Mouse (Mus musculus) intestine, embryonic 15.5 days (tissue): ENCODE results near the gene Gp1bb. TPM values are rescaled to one million over a fixed set of nuclear protein-coding genes. Genes with fewer than 3 reads are reported as not detected.

Experiments
- ATAC-seq: fragments of 200-750 bp; cut with Nextera tagmentation; 2 replicates; pipeline ENCODE4 v1.8.0; 2017; ENCODE audit warnings: moderate TSS enrichment, moderate library complexity
- H3K27ac ChIP-seq: fragments of 300-500 bp; sonication (generic); 2 replicates; pipeline ENCODE4 v1.5.1; 2015; ENCODE audit warnings: mild to moderate bottlenecking, inconsistent platforms
- H3K27me3 ChIP-seq: fragments of 300-500 bp; sonication (generic); replicated peaks from 2 replicates; pipeline ENCODE4 v1.6.1; 2015; ENCODE audit warnings: inconsistent platforms
- H3K36me3 ChIP-seq: fragments of 300-500 bp; sonication (generic); 2 replicates; pipeline ENCODE4 v1.6.1; 2015; ENCODE audit warnings: inconsistent platforms
- H3K4me1 ChIP-seq: fragments of 300-500 bp; sonication (generic); replicated peaks from 2 replicates; pipeline ENCODE4 v1.6.1; 2015; ENCODE audit warnings: inconsistent platforms
- H3K4me2 ChIP-seq: fragments of 300-500 bp; sonication (generic); replicated peaks from 2 replicates; pipeline ENCODE4 v1.6.1; 2015; ENCODE audit warnings: mild to moderate bottlenecking, inconsistent platforms
- H3K4me3 ChIP-seq: fragments of 300-500 bp; sonication (generic); replicated peaks from 2 replicates; pipeline ENCODE4 v1.5.1; 2015; ENCODE audit warnings: inconsistent platforms
- H3K9ac ChIP-seq: fragments of 300-500 bp; sonication (generic); 2 replicates; pipeline ENCODE4 v1.6.1; 2015; ENCODE audit warnings: inconsistent platforms
- H3K9me3 ChIP-seq: fragments of 300-500 bp; sonication (generic); 2 replicates; pipeline ENCODE4 v1.6.1; 2016; ENCODE audit warnings: inconsistent platforms
- WGBS: fragments of 180-500 bp; shearing (Covaris S2); methylation state at CpG from one replicate; pipeline ENCODE4 v1.1.7; 2015; 5-methylcytosine and 5-hydroxymethylcytosine counted together
- polyA plus RNA-seq: library from polyadenylated mRNA; unstranded; fragments of >200 nt; fragmentation: Nextera tagmentation; extraction: Ambion mirVana; gene quantifications from 2 replicates; pipeline ENCODE4 v1.2.1, GENCODE M21; 2015

The Gp1bb gene
- polyA plus RNA-seq, 1 experiment from 2014 or later = 2.5 TPM

GRCm38 (mm10) chr16:18589804-18590790, 32.1 kb downstream of the Gp1bb start, which contains the start of gene Tbx1:
Gene Tbx1 (minus strand): TSS chr16:18590671.
- 0 out of 2 replicates have a peak within 1 kb of the TSS, but pooled peaks have one; percentile 11 for H3K9ac ChIP-seq
- peak within 1 kb of the TSS; percentile 77 for H3K4me2 ChIP-seq
- H3K4me3 ChIP-seq = peak within 1 kb of the TSS; percentile 33
- no peaks in the 10 kb centered on the region for H3K9me3 ChIP-seq
- 4% methylated on average over 48 of the region's 48 CpGs for WGBS
- no peak within 1 kb of the TSS for H3K27ac ChIP-seq
- ATAC-seq = peak; percentile 22; the same call in 1 of the 2 replicates
- no peaks in the 10 kb centered on the region for H3K36me3 ChIP-seq
- peaks cover 47% of the 10 kb centered on the region for H3K4me1 ChIP-seq
- H3K27me3 ChIP-seq = peaks cover 82% of the 10 kb centered on the region

- 41% methylated on average over 9 of the region's 9 CpGs for WGBS
- no peak for ATAC-seq
- no peak overlapping the region for H3K27ac ChIP-seq
- peaks cover 91% of the 10 kb centered on the region for H3K27me3 ChIP-seq
- no peak overlapping the region for H3K4me3 ChIP-seq
- no peak overlapping the region for H3K4me2 ChIP-seq
- H3K9me3 ChIP-seq = no peaks in the 10 kb centered on the region
- no peaks in the 10 kb centered on the region for H3K36me3 ChIP-seq
- no peak overlapping the region for H3K9ac ChIP-seq
- peaks cover 47% of the 10 kb centered on the region for H3K4me1 ChIP-seq
Measured at GRCm38 (mm10) chr16:18589080-18589621, 33.1 kb downstream of the Gp1bb start.

GRCm38 (mm10) chr16:18588738-18589055, 33.5 kb downstream of the Gp1bb start:
- peaks cover 47% of the 10 kb centered on the region for H3K4me1 ChIP-seq
- no peaks in the 10 kb centered on the region for H3K36me3 ChIP-seq
- peaks cover 94% of the 10 kb centered on the region for H3K27me3 ChIP-seq
- 0 out of 2 replicates have a peak overlapping the region, but pooled peaks have one; percentile 50 for H3K4me2 ChIP-seq
- no peaks in the 10 kb centered on the region for H3K9me3 ChIP-seq
- H3K9ac ChIP-seq = no peak overlapping the region
- ATAC-seq = no peak
- H3K4me3 ChIP-seq = peak overlapping the region; percentile 22; the same call in 1 of the 2 replicates
- no peak overlapping the region for H3K27ac ChIP-seq
- 11% methylated on average over 31 of the region's 31 CpGs for WGBS

- H3K4me1 ChIP-seq = peaks cover 47% of the 10 kb centered on the region
- H3K36me3 ChIP-seq = no peaks in the 10 kb centered on the region
- WGBS = 2% methylated on average over 57 of the region's 57 CpGs
- ATAC-seq = 0 out of 2 replicates have a peak, but pooled peaks have one; percentile 9
- peak overlapping the region; percentile 50 for H3K4me2 ChIP-seq
- no peaks in the 10 kb centered on the region for H3K9me3 ChIP-seq
- H3K9ac ChIP-seq = no peak overlapping the region
- H3K27me3 ChIP-seq = peaks cover 94% of the 10 kb centered on the region
- peak overlapping the region; percentile 22 for H3K4me3 ChIP-seq
- H3K27ac ChIP-seq = no peak overlapping the region
Measured at GRCm38 (mm10) chr16:18587847-18588737, 34.1 kb downstream of the Gp1bb start.

GRCm38 (mm10) chr16:18586906-18587546, 35.2 kb downstream of the Gp1bb start:
- H3K9ac ChIP-seq = no peak overlapping the region
- no peak for ATAC-seq
- H3K36me3 ChIP-seq = no peaks in the 10 kb centered on the region
- H3K4me1 ChIP-seq = peaks cover 54% of the 10 kb centered on the region
- peak overlapping the region; percentile 37 for H3K4me3 ChIP-seq
- H3K27ac ChIP-seq = no peak overlapping the region
- H3K27me3 ChIP-seq = peaks cover 98% of the 10 kb centered on the region
- peak overlapping the region; percentile 79 for H3K4me2 ChIP-seq
- no peaks in the 10 kb centered on the region for H3K9me3 ChIP-seq
- 1% methylated on average over 40 of the region's 62 CpGs for WGBS

- Histone ChIP-seq H3K4me1 (peaks cover 54% of the 10 kb centered on the region), H3K36me3 (no peaks in the 10 kb centered on the region), H3K27me3 (peaks cover 98% of the 10 kb centered on the region), H3K4me2 (peak overlapping the region; percentile 79), H3K4me3 (peak overlapping the region; percentile 37), H3K9me3 (no peaks in the 10 kb centered on the region), H3K27ac (no peak overlapping the region), H3K9ac (no peak overlapping the region)
- WGBS = 4% methylated on average over 76 of the region's 83 CpGs
- ATAC-seq = no peak
Measured at GRCm38 (mm10) chr16:18586076-18586905, 35.9 kb downstream of the Gp1bb start.

GRCm38 (mm10) chr16:18585676-18586075, 36.5 kb downstream of the Gp1bb start:
- no peak overlapping the region for H3K4me3 ChIP-seq
- H3K9me3 ChIP-seq = no peaks in the 10 kb centered on the region
- H3K4me1 ChIP-seq = peaks cover 51% of the 10 kb centered on the region
- peak overlapping the region; percentile 79; the same call in 1 of the 2 replicates for H3K4me2 ChIP-seq
- 32% methylated on average over 10 of the region's 10 CpGs for WGBS
- no peak for ATAC-seq
- H3K9ac ChIP-seq = no peak overlapping the region
- no peak overlapping the region for H3K27ac ChIP-seq
- H3K27me3 ChIP-seq = peaks cover 98% of the 10 kb centered on the region
- H3K36me3 ChIP-seq = no peaks in the 10 kb centered on the region

- ATAC-seq = no peak
- no peak overlapping the region for H3K27ac ChIP-seq
Measured at GRCm38 (mm10) chr16:18584901-18585510, 37.2 kb downstream of the Gp1bb start.

GRCm38 (mm10) chr16:18583673-18584357, 38.4 kb downstream of the Gp1bb start:
- H3K9ac ChIP-seq = no peak overlapping the region
- no peak for ATAC-seq
- H3K27me3 ChIP-seq = peaks cover 94% of the 10 kb centered on the region
- no peak overlapping the region for H3K27ac ChIP-seq
- H3K4me3 ChIP-seq = no peak overlapping the region
- 37% methylated on average over 10 of the region's 10 CpGs for whole genome bisulfite sequencing
- H3K9me3 ChIP-seq = no peaks in the 10 kb centered on the region
- H3K4me1 ChIP-seq = peaks cover 44% of the 10 kb centered on the region
- H3K4me2 ChIP-seq = no peak overlapping the region
- H3K36me3 ChIP-seq = no peaks in the 10 kb centered on the region

More at GRCm38 (mm10) chr16:18584901-18585510, 37.2 kb downstream of the Gp1bb start:
- Histone ChIP-seq H3K9ac (no peak overlapping the region), H3K4me1 (peaks cover 46% of the 10 kb centered on the region), H3K36me3 (no peaks in the 10 kb centered on the region), H3K9me3 (no peaks in the 10 kb centered on the region), H3K4me2 (no peak overlapping the region), H3K27me3 (peaks cover 98% of the 10 kb centered on the region), H3K4me3 (no peak overlapping the region)
- 50% methylated on average over 10 of the region's 10 CpGs for WGBS

- Histone ChIP-seq H3K9me3 (no peaks in the 10 kb centered on the region), H3K27ac (no peak overlapping the region), H3K36me3 (no peaks in the 10 kb centered on the region), H3K27me3 (peaks cover 93% of the 10 kb centered on the region), H3K9ac (no peak overlapping the region), H3K4me2 (no peak overlapping the region), H3K4me3 (no peak overlapping the region), H3K4me1 (peaks cover 38% of the 10 kb centered on the region)
- ATAC-seq = no peak
- 36% methylated on average over 10 of the region's 10 CpGs for WGBS
Measured at GRCm38 (mm10) chr16:18583169-18583568, 39.0 kb downstream of the Gp1bb start.
